Mouse (Mus musculus) limb, embryonic 11.5 days (tissue): ENCODE data around the gene Rassf3. TPM values are rescaled to one million over a fixed set of nuclear protein-coding genes. Genes with fewer than 3 reads are reported as not detected.
A peak's percentile ranks its signal among the peaks of the same experiment; 100 is the strongest.

Experiments
- ATAC-seq: fragments of 200-750 bp; cut with Nextera tagmentation; 2 replicates; pipeline ENCODE4 v1.8.0; 2017; ENCODE audit warnings: low read depth; ENCODE audit not compliant: insufficient number of reproducible peaks, low FRiP score, low TSS enrichment
- DNase-seq: peaks from one replicate; pipeline ENCODE4 v3.0.0-alpha.2; 2015; ENCODE audit warnings: low spot score
- H3K27ac ChIP-seq: fragments of 300-500 bp; sonication (generic); replicated peaks from 2 replicates; pipeline ENCODE4 v1.5.1; 2014; ENCODE audit warnings: low read depth, mild to moderate bottlenecking, low read length
- H3K27me3 ChIP-seq: fragments of 300-500 bp; sonication (generic); 2 replicates; pipeline ENCODE4 v1.6.1; 2014; ENCODE audit warnings: mild to moderate bottlenecking, low read length, mixed read lengths; ENCODE audit not compliant: control insufficient read depth, insufficient read depth
- H3K36me3 ChIP-seq: fragments of 300-500 bp; sonication (generic); 2 replicates; pipeline ENCODE4 v1.6.1; 2014; ENCODE audit warnings: mild to moderate bottlenecking, low read length, moderate library complexity, mixed read lengths; ENCODE audit not compliant: control insufficient read depth, insufficient read depth
- H3K4me1 ChIP-seq: fragments of 300-500 bp; sonication (generic); 2 replicates; pipeline ENCODE4 v1.6.1; 2014; ENCODE audit warnings: low read length, mixed read lengths; ENCODE audit not compliant: control insufficient read depth, insufficient read depth
- H3K4me2 ChIP-seq: fragments of 300-500 bp; sonication (generic); 2 replicates; pipeline ENCODE4 v1.6.1; 2014; ENCODE audit warnings: low read depth, mild to moderate bottlenecking, moderate library complexity; ENCODE audit not compliant: severe bottlenecking
- H3K4me3 ChIP-seq: fragments of 300-500 bp; sonication (generic); 2 replicates; pipeline ENCODE4 v1.5.1; 2014; ENCODE audit warnings: low read depth, low read length
- H3K9ac ChIP-seq: fragments of 300-500 bp; sonication (generic); 2 replicates; pipeline ENCODE4 v1.6.1; 2014; ENCODE audit warnings: mild to moderate bottlenecking, low read length
- H3K9me3 ChIP-seq: fragments of 300-500 bp; sonication (generic); 2 replicates; pipeline ENCODE4 v1.6.1; 2016; ENCODE audit warnings: low read length; ENCODE audit not compliant: control insufficient read depth
- WGBS: fragments of 180-500 bp; shearing (Covaris S2); extraction: QIAGEN DNeasy Blood & Tissue Kit; methylation state at CpG from one replicate; pipeline ENCODE4 v1.1.7; 2014; 5-methylcytosine and 5-hydroxymethylcytosine counted together
- polyA plus RNA-seq: library from polyadenylated mRNA; unstranded; fragments of >200 nt; fragmentation: Nextera tagmentation; extraction: Ambion mirVana; gene quantifications from 2 replicates; pipeline ENCODE4 v1.2.1, GENCODE M21; 2014

Gene Rassf3
- polyA plus RNA-seq, 1 experiment from 2014 or later: 16.5 TPM

DNA sequence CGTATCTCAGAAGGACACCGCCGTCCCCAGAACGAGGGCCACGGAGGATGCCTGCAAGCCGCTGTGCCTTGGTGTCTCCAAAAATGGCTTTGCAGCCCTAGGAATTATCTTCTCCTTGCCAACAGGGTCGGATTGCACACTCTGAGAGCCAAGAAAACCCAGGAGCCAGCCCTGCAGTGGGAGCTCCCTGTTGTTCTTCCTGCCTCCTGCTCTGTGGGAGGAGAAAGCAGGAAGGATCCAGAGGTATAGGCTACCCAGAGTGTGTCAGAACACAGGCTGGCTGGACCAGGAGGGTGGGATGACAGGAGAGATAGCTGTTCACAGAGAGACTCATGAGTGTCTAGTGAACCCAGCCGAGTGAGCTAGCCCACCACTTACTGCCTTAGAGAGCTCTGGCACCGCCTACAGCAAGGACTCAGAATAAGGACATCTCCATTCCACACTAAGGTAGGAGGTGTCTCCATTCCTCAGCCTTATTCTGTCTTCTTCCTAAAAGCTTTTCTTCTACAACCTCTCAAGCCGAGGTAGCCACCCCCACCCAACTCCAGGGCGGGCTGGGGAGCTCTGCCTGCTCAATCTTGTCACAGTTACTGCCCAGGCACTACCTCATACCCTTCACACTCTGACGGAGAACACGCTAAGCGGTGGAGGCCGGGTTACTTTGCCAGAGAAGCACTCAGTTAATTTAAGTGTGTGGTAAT lies 48.0 kb downstream of the Rassf3 start:
- H3K9ac ChIP-seq: no peak overlapping the region
- H3K9me3 ChIP-seq: no peaks in the 10 kb centered on the region
- no peak overlapping the region for H3K4me3 ChIP-seq
- DNase-seq (no peak), ATAC-seq (no peak)
- H3K27ac ChIP-seq: no peak overlapping the region
- H3K4me2 ChIP-seq: no peak overlapping the region
- H3K36me3 ChIP-seq: 0 out of 2 replicates have a peak, but pooled peaks cover 2% of the 10 kb centered on the region
- no peaks in the 10 kb centered on the region for H3K27me3 ChIP-seq
- peaks cover 52% of the 10 kb centered on the region for H3K4me1 ChIP-seq
- WGBS: 82% methylated on average over 15 of the region's 15 CpGs

DNA sequence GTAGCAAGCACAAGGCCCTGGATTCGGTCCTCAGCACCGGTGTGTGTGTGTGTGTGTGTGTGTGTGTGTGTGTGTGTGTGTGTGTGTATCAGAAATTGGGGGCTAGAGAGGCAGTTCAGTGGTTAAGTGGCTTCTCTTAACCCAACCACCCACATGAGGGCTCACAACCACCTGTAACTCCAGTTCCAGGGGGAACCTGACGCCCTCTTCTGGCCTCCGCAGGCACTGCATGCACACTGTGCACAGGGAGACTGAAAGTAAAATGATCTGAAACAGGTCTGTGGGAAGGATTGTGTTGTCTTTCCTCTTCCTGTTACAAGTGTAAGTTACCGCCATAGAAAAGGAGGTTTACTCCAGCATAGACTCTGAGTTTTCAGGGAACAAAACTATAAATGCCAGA lies 49.0 kb downstream of the Rassf3 start:
- Histone ChIP-seq H3K9ac (no peak overlapping the region), H3K4me1 (peaks cover 42% of the 10 kb centered on the region), H3K36me3 (0 out of 2 replicates have a peak, but pooled peaks cover 2% of the 10 kb centered on the region), H3K27me3 (no peaks in the 10 kb centered on the region), H3K9me3 (no peaks in the 10 kb centered on the region), H3K27ac (no peak overlapping the region), H3K4me2 (no peak overlapping the region), H3K4me3 (no peak overlapping the region)
- no peak for ATAC-seq
- 67% methylated on average over 5 of the region's 5 CpGs for WGBS
- peak; percentile 62 for DNase-seq

DNA sequence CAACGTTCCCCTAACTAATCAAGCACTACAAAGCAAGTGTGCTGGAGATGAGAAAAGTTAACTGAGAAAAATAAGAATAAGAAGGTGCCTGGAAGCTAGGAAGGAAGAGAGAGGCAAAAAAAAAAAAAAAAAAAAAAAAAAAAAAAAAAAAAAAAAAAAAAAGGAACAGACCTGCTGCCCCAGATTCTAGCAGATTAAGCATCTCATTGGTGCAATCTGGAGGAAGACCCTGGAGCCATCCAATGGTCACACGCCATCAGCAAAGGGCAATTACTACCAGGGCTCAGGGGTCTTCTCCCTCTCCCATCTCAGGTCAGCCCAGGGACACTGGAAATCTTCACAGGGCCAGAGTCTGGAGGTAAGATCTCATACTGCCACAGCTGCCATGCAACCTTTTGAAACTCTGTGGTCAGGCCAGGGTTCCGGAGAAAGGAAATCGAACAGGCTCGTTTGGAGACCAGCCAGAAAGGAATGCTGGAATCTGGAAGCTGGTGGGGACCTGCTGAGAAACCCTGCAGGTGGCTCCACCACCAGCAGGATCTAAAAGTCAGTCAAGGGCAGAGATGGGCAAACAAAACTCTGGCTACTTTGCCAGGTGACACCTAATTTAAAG lies 49.6 kb downstream of the Rassf3 start:
- Histone ChIP-seq H3K36me3 (0 out of 2 replicates have a peak, but pooled peaks cover 2% of the 10 kb centered on the region), H3K9me3 (no peaks in the 10 kb centered on the region), H3K9ac (no peak overlapping the region), H3K4me1 (peaks cover 40% of the 10 kb centered on the region), H3K27ac (0 out of 2 replicates have a peak overlapping the region, but pooled peaks have one; percentile 30), H3K4me2 (no peak overlapping the region), H3K27me3 (no peaks in the 10 kb centered on the region), H3K4me3 (no peak overlapping the region)
- DNase-seq (no peak), ATAC-seq (no peak)
- 35% methylated on average over 5 of the region's 5 CpGs for WGBS

DNA sequence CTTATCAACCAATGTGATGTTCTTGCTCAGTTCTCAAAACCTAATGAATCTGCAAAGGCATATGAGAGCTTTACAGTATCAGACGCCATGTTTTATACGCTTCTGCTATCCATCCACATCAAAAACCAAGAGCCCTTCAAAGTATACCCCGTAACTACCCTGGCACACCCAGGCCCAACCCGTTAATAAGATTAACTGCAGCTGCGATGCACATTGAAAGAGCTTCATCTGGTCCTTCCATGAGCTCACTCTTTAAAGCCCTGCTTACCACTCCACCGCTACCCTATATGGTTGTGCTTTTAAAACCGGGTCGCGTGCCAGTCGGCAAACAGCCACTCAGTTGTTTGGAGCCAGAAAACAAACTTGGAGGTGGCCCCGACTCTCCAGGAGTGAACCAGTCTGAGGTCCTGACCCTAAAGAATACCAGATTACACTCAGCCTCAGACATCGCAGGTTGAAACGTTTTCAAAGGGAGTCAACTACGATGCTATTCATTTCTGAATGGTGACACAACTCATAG lies 50.6 kb downstream of the Rassf3 start:
- ATAC-seq: no peak
- Histone ChIP-seq H3K4me1 (peaks cover 30% of the 10 kb centered on the region), H3K9me3 (no peaks in the 10 kb centered on the region), H3K36me3 (0 out of 2 replicates have a peak, but pooled peaks cover 2% of the 10 kb centered on the region), H3K27me3 (no peaks in the 10 kb centered on the region), H3K27ac (no peak overlapping the region), H3K9ac (no peak overlapping the region), H3K4me2 (no peak overlapping the region), H3K4me3 (no peak overlapping the region)
- no peak for DNase-seq
- WGBS: 75% methylated on average over 14 of the region's 14 CpGs

DNA sequence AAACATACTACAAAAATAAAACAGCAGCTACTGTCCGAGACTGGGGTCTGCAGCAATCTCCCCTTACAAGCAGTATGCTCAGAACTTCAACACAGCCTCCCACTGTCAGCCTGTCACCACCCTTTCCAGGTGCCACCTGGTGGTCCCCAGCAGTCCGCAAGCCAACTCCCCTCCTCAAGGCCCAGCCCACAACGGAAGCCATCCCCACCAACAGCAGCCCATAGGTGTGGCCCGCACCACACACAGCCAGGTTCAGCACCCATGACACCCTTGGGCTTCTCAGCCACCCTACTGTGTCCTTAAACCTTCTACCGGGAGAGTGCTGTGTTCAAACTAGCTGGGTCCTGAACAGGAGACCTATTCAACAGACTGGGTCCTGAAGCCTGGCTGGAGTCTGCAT lies 51.1 kb downstream of the Rassf3 start:
- Histone ChIP-seq H3K27ac (no peak overlapping the region), H3K27me3 (no peaks in the 10 kb centered on the region), H3K4me1 (peaks cover 27% of the 10 kb centered on the region), H3K4me2 (no peak overlapping the region), H3K9me3 (no peaks in the 10 kb centered on the region), H3K4me3 (no peak overlapping the region), H3K36me3 (0 out of 2 replicates have a peak, but pooled peaks cover 2% of the 10 kb centered on the region), H3K9ac (no peak overlapping the region)
- 74% methylated on average over 5 of the region's 5 CpGs for WGBS
- ATAC-seq: no peak
- no peak for DNase-seq

DNA sequence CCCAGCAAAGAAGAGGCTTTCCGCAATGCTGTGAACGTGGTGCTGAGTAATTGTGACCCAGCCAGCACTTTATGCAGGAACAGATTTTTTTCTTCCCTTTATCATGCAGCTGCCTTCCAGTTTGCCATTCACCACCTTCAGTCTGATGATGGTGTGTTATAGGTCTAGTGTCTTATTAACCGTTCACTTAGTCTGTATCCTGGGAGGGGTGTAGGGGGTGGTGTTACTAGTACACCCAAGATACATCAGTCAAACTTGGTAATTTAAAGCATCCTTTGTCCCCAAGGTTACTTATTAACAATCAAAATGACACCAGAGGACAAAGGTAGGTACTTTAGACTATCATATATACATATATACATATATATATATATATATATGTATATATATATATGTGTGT lies 51.7 kb downstream of the Rassf3 start:
- Histone ChIP-seq H3K9ac (no peak overlapping the region), H3K4me3 (no peak overlapping the region), H3K4me1 (peaks cover 26% of the 10 kb centered on the region), H3K27me3 (no peaks in the 10 kb centered on the region), H3K9me3 (no peaks in the 10 kb centered on the region), H3K36me3 (0 out of 2 replicates have a peak, but pooled peaks cover 2% of the 10 kb centered on the region), H3K4me2 (no peak overlapping the region), H3K27ac (no peak overlapping the region)
- no peak for DNase-seq
- ATAC-seq: no peak
- WGBS: 85% methylated on average over 3 of the region's 3 CpGs

DNA sequence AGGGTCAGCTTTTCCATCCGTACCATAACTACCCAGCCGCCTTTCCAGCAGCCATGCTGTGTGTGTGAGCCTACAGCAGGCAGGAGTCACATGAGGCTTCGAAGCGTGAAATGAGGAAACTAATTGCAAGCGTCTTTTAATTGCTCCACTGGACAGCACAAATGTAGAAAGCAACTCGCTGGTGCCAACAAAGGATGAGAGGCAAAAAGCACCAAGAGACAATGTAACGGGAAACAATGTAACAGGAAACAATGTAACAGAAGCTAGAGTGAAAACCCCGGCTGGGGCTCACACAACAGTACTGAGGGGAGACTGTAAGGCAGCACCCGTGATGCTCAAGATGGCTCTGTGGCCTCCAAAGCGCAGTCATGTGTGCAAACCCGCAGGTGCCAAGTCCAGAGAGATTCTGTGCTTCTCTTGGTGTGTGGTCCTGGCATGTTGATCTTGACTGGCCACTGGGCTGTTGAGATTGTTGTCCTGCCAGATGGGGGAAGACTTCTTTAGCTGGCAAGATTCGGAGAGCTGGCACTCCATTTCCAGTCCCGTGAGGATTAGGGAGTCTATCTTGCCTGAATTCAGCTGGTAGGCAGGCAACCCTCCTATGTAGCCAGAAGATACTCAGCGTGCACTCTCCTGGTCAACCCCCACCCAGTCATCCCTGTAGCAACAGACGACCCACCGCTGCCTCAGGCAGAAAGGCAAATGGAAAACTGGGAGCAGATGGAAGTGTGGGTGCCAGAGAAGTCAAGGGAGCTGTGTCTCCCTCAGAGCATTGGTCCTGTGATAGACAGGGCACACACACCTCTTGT lies 52.4 kb downstream of the Rassf3 start:
- no peak overlapping the region for H3K4me2 ChIP-seq
- no peaks in the 10 kb centered on the region for H3K27me3 ChIP-seq
- no peak overlapping the region for H3K27ac ChIP-seq
- no peak for ATAC-seq
- no peak for DNase-seq
- H3K9me3 ChIP-seq: no peaks in the 10 kb centered on the region
- no peak overlapping the region for H3K4me3 ChIP-seq
- H3K9ac ChIP-seq: no peak overlapping the region
- H3K36me3 ChIP-seq: 0 out of 2 replicates have a peak, but pooled peaks cover 2% of the 10 kb centered on the region
- 81% methylated on average over 16 of the region's 16 CpGs for WGBS
- H3K4me1 ChIP-seq: peaks cover 21% of the 10 kb centered on the region

DNA sequence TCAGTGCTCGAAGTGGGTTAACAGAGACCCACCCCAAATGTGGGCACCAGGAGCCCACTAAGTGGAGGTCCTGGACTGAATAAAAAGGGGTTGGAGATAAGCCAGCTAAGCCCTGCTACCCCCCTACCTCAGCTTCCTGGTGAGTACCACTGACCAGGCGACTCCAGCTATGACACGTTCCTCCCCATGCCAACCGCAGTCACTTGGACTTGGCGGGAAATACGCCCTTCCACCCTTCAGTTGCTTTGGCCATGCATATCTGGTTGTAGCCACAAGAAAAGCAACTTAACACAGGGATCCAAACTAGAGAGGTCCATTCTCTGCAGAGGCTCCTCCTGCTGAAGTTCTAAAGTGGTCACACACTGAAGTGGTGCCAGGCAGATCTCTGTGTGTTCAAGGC lies 53.9 kb downstream of the Rassf3 start:
- H3K36me3 ChIP-seq: no peaks in the 10 kb centered on the region; the same call in 1 of the 2 replicates
- H3K9ac ChIP-seq: no peak overlapping the region
- H3K27ac ChIP-seq: no peak overlapping the region
- no peak overlapping the region for H3K4me3 ChIP-seq
- H3K4me1 ChIP-seq: peaks cover 13% of the 10 kb centered on the region
- no peak for DNase-seq
- H3K9me3 ChIP-seq: no peaks in the 10 kb centered on the region
- 93% methylated on average over 6 of the region's 6 CpGs for WGBS
- no peak for ATAC-seq
- H3K27me3 ChIP-seq: no peaks in the 10 kb centered on the region
- no peak overlapping the region for H3K4me2 ChIP-seq
